Mouse (Mus musculus) thymus, adult 2 months (tissue): ENCODE measurements around the gene Gtpbp8.

Experiments used
- CTCF ChIP-seq: fragments of 200-500 bp; IDR thresholded peaks from 2 replicates; pipeline ENCODE4 v1.5.1; 2012; ENCODE audit warnings: mild to moderate bottlenecking, control low read depth, low read length, moderate library complexity, borderline replicate concordance; ENCODE audit not compliant: control insufficient read depth, poor library complexity, insufficient read depth; ENCODE audit errors: extremely low read depth
- POLR2A ChIP-seq: fragments of 200-500 bp; IDR thresholded peaks from 2 replicates; pipeline ENCODE4 v1.6.1; 2012; ENCODE audit warnings: mild to moderate bottlenecking, low read length, control low read depth, moderate library complexity; ENCODE audit not compliant: control insufficient read depth, poor library complexity, insufficient read depth; ENCODE audit errors: extremely low read depth

- TF ChIP-seq POLR2A: no peak
- no peak for TF ChIP-seq CTCF
These were observed 695 bp downstream of the Gtpbp8 start for GRCm38 (mm10) chr16:44745471-44745865.
